Mouse (Mus musculus): Measurements from ENCODE around the gene Prtg.

Prtg gene

DNA sequence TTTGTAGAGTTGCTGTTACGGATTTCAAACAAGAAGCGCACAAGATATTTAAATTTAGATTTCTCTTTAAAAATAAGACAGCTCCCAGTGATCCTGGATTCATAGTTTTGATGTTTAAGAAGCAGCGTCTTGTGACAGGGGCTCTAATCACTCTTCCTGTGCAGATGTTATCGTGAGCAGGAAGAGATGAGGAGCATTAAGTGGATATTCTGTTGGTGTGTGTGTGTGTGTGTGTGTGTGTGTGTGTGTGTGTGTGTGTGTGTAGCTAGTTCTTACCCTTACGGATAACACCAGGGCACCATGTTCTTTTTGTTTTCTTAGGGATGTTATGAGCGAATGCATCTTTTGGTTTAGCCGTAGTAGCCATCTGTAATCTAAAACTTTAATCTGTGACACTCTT, 5.4 kb downstream of the Prtg start:
- DNase-seq: no peak

DNA sequence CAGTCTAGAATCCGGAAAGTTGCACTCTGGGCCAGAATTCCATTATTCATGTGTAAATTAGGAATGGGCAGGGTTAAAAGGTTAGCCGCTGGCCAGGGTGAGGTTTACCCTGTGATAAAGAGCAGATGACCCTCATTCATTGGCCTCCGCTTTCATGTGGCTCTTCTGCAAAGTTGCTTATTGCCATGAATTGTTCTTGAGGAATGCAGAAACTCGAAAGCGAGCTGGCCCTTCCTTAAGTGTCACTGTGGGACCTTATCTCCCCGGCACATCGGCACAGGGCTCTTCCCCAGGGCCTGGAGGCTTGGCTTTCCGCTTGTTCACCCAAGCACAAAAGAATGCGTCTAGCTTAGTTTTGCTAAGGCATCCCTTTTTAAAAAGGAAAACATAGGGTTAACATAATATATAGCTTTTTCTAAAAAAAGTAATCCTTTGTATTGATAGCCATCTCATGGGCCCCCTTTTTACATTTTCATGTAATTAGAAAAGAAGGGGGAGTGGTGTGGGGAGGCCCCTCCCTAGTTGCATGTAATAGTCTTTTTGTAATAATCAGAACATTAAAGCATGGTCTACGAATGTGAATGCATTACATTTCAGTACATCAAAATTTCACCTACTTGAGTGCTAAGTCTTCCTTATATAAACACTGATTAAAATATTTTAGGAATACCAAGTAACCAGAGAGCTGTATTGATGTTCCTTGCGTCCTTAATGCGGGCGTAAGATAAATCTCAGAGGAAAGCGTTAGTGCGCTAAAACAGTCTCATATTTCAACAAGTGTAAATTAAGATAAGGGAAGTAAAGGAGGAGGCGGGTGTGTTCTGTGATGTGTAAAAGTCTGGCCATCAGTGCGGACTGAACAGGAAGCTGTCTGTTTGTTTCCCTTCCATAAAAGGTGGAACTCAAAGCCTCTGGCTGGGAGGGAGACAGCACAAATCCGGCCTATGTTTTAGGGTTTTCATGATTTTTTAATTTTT, 6.2 kb downstream of the Prtg start:
- DNase-seq: no peak

DNA sequence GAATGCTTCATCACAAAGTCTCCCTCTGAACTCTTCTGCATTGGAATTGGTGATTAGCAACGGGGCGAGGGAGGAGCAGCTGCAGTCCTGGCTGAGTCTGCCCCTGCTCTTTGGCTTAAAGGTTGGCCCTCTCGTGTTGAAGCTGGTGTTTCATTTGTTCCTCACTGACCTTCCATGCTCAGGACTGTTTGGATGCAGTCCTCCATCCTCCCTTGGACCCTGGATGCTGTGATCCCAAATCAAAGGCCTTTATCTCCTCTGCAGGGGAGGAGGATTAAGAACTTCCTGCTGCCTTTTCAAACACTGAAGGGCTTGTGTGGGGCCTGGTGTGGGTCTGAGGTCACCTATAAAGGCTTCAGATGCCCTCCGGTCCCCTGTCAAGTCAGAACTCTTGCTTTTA, 18.8 kb downstream of the Prtg start:
- no peak for DNase-seq

DNA sequence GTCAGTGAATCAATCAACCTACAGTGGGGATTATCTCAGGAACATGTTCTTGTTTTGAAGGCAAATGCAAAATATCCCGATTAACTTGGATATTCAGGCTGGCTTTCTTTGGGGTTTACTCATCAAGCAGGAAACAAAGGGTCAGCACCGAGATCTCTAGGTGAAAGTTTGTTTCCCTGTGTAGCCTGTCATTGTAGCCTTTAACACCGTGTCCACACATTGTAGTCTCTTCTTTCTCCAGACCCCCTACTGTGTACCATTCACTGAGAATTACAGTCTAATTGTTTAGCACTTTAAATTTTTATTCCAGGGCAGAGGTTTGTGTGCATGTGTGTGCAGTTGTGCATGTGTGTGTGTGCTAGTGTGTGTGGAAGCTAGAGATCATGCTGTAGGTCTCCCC, 19.3 kb downstream of the Prtg start:
- DNase-seq: no peak

DNA sequence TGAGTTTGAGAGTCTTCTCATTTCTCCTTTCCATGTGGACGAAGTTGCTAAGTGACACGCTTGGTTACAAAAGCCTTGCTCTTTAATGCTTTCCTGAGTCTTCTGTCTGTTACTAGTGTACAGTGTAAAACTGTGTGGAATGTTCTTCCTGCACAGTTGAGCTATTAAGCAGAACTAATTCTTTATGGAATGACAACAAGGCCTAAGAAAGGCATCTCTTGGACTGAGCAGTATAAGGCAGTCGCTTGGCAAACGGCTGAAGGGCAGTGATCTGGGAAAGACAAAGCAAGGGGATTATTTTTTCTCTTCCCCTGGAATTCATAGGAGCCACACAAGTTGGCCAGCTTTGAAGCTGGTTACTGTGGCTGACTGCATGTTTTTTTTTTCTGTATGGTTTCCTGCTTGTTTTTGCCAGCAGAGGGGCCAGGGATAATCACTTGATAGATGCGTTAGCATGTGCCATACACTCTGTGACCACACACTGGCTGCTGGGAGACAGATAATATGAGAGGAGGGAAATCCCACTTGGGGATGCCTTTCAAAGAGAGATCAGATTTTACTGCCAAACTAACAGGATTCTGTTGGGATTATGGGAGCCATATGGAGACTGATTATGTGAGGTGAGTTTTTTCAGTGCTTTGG, 22.1 kb downstream of the Prtg start:
- DNase-seq: no peak

DNA sequence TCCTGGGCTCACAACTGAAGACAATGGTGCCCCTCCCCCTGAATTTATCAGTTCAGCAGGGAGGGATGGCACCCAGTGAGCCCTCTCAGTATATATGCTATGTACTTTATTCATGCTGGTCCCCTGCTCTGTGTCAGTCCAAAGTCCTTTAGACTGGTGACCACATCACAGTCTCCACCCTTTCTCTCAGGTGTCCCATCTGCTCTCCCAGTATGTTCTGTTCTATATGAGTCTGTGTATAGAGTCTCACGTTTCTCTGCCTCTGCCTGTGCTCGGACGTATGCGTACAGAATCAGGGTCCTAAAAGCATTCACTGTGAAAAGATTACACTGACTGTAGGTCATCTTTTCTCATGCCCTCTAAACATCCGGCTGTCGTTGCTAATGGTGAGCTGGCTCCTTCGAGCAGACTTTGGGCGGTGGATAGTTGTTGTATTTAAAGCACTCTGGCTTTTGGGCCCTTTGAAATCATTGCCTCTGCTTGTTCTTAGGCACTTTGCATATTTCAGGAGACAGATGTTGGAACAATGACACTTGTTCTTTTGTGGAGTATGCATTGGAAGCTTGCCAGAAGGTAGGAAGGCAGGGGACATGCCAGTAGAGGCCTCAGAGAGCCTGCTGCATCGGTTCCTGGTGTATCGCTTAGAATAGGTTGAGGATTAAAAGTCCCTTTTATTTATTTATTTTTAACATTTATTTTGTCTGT, 27.5 kb downstream of the Prtg start:
- DNase-seq: no peak

DNA sequence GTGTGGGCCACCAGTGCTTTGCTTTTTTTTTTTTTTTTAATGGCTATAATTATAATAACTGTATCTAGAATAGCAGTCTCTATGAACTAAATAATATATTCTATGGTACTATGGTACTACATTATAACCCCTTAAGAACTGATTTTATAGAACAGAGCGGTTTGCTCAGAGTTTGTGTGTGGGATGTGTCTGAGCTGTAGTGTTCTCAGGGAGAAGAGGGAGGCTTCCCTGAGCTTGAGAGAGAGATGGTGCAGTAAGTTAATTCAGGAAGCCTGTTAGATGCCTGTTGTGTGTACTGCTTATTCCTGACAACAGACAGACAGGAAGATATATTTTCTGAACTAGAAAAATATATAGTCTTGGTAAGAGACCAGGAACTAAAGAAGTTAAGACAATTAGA, 28.3 kb downstream of the Prtg start:
- no peak for DNase-seq

DNA sequence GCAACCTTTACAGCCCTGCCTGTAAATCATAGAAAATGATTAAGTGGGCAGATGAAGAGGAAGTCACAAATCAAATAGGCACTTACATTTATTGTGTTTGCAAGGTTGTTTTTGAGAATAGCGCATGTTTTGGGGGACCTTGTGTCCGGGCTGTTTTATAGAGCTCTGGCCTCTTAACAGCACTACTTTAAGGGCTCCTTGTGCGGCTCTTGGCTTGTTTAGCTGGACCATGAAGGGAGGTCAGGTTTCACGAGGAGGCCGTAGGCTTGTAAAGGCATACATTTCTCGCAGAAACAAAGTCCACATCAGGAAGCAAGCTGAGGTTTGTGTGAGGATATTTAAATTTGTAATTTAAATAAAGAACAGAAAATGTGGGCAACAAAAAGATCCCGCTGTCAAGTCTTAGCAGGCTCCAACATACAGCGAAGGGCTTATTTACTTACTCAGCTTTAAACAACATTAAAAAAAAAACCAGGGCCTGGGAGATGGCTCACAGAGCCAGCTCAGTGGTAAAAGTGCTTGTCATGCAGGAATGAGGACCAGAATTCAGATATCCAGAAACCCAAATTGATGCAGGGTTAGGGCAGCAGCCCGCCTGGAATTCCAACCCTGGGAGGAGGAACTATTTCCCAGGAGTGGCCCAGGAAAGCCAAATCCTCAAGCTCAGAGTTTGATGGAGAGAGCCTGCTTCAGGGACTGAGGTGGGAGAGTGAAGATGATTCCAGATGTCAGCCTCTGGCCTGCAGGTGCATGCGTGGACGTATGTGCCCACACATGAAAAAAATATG, 30.2 kb downstream of the Prtg start:
- DNase-seq: no peak

DNA sequence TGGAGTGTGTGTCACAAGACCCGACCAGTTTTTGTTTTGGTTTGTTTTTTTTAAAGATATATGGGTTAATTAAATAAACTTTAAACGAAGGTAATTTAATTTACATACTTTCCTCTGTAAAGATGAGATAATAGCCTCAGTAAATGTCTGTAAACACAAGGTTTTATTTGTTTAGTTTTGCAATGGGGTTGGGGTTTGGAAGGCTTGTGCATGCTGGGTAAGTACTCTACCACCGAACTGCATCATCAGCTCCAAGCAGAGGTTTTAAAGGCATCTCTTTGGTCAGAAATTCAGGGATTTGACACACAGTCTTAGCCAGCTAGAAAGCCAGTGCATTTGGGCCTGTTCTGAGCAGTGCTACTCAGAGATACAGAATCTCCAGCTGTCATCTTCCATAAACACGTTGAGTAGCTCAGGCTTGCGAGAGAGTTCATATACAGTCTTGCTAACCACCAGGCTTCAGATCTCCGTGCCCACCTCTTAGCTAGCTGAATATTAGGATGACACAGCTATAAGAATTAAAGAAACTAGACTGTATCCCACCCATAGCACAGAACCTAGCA, 31.0 kb downstream of the Prtg start:
- DNase-seq: no peak

DNA sequence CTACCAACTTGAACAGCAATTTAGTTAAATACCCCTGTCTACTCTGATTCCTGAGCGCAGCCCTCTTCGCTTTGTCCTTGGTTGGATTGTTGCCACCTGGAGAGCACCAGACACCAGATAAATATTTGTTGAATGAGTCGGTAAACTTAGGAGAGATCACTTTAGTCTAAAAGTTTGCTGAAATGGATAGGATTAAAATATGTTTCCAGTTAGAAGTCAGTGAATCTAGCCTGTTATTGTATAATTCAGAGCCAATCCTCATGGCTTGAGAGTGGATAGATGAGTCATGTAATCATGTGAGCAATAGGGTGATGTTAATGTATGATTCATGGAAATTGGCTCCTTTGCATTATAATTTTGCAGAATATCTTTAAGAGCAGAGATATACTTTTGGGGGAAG, 31.6 kb downstream of the Prtg start:
- DNase-seq: no peak

DNA sequence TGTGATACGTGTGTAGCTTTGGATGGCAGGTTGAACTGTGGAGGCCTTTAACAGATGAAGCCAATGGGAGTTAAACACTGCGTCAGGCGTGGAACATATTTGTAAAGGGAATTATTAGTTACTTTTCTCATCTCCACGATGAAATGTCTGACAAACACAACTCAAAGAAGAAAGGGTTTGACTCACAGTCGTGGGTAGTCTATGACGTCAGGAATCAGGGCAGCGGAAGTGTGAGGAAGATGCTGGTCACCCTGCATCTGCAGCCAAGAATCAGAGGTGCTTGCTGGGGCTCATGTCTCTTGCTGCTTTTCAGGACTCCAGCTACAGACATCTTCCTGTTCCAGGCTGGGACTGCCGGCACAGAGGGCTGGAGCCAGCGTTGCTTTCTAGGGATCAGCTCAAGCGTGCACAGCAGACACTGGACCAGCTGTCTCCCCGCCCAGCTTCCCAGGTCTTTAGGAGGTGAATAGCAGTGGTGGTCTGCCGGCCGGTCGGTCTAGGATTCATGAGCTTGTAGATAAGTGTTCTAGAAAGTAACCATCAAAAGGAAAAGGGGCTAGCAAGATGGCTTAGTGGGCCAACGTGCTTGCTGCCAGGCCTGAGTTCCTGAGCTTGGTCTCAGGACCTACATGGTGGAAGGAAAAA, 32.8 kb downstream of the Prtg start:
- DNase-seq: no peak

DNA sequence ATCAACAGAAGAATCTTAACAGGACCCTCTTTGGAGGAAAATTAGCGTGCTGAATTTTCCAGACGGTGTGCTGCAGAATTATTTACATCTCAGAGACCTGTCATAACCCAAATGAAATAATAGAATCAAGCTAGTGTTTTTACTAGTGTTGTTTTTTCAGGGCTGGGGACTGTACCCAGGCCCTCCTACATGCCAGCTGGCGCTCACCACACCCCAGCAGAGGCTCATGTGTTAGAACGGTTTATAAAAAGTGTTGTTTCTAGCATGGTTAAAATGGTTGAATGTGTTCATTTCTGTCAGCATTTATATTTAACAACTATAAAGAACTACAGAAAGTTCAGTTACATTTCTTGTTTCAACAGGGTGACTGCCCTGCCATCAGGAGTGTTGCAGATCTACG, 37.8 kb downstream of the Prtg start:
- DNase-seq: no peak

DNA sequence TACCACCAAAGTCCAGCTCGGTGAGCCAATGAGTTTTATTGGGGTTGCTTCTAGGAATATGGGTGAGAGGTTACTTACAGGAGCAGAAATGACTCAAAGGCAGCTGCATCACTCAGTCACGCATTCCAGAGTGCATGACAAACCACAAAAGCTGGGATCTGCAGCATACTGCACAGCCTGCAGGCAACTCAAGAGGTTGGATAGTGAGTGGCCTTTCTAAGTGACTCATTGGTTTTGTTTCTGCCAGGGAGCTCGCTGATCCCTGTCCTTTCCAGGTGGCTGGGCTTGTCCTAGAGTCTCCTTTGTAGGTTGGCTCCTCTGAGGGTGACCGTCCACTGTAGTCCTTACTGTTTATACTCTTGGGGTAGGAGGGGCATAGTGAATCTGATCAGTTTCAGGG, 39.5 kb downstream of the Prtg start:
- DNase-seq: no peak

DNA sequence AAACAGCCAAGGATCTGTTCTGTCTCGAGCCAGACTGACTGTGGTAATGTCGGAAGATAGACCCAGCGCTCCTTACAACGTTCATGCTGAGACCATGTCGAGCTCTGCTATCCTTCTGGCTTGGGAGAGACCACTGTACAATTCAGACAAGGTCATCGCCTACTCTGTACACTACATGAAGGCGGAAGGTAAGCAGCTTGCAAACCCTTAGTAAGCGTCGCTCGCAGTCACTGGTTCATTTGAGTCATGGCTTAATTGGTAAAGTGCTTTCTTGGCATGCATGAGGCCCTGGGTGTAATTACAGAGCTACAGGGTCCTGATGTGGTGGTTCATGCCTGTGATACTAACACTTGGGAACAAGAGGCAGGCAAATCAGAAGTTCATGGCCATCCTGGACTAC, 44.9 kb downstream of the Prtg start:
- no peak for DNase-seq

DNA sequence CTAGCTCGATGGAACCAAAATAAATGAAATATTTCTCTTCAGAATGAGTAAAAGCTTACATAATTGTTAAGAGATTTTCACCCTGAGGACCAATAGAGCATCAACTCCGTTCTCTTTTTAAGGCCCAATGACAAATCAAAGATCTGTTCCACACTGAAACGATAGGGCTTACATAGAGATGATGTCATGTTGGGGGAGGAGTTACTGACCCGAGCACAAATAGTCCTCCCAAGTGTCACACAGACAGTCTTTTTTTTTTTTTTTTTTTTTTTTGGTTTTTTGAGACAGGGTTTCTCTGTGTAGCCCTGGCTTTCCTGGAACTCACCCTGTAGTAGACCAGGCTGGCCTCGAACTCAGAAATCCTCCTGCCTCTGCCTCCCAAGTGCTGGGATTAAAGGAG, 45.3 kb downstream of the Prtg start:
- no peak for DNase-seq

DNA sequence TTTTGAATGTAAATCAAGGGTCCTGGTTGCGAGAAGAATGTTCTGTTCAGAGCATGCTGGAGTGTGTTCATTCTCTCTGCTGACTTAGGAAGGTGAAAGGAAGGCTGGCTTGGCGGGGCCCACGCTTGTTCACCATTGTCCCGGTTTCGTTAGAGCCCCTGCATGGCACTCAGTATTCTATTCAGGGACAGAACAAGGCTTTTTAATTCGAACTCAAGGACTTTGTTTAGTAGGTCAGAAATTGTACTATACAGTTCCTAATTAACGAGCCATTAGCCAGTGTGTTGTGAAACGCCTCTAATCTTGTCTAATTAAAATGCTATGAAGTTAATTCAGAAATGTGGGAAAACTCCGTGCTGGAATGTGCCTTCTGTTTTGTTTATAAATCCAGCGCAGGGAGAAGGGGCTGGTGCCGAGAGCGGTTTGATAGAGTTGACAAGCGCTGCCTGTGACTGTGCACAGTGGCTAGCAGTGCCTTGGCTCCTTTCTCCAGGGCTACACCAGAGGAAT, 47.1 kb downstream of the Prtg start:
- no peak for DNase-seq

DNA sequence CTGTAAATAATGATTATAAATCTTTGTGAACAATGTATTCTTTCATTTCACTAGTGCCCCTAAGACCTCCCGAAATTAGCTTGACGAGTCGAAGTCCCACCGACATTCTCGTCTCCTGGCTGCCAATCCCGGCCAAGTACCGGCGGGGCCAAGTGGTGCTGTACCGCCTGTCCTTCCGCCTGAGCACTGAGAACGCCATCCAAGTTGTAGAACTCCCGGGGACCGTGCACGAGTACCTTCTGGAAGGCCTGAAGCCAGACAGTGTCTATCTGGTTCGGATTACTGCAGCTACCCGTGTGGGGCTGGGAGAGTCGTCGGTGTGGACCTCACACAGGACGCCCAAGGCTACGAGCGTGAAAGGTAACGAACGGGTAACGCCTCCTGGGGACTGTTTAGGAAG, 50.0 kb downstream of the Prtg start:
- DNase-seq: no peak

DNA sequence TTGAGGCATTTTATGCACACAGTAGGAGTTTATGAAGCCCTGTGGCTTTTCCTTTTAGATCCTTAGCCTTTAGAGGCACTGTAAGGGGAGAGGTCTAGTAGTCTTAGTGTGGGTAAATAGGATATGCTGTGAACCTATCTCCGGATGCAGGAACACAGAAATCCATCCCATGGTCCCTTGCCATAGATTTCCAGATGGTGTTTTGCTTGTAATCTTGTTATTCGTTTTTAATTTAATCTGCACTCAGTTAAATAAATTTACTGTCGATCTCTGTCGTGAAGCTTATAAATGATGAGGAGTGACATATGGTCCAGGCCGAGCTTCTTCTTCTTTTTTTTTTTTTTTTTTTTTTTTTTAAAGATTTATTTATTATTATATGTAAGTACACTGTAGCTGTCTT, 54.1 kb downstream of the Prtg start:
- DNase-seq: no peak

DNA sequence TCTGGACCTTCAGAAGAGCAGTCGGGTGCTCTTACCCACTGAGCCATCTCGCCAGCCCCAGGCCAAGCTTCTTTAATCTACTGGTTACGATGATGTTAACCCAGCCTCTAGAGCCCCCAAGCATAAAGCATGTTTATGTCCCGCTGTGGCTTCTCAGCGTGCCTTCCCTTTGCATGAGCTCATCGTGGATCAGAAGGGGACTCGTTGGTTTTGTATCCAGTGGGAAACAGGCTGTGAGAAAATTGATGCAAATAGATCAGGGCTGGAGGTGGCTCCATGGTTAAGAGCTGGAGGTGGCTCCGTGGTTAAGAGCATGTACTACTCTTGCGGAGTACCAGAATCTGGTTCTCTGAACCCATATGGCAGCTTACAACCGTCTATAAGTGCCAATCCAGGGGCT, 54.6 kb downstream of the Prtg start:
- DNase-seq: no peak

DNA sequence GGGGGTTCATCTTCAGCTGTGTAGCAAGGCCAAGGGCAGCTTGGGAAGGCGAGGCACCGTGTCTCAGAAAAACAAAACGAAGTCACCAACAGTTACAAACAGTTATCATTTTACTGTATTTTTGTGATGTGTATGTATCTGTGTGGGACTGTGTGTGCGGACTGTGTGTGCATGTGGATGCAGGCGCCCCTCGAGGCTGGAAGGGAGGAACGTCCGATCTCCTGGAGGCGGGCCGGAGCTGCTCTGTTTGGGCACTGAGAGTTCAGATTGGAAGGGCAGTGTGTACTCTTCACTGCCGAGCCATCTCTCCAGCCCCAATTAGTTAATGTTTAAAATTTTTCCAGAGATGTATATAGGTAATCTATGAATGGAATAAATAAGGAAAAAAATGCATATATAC, 55.5 kb downstream of the Prtg start:
- no peak for DNase-seq

DNA sequence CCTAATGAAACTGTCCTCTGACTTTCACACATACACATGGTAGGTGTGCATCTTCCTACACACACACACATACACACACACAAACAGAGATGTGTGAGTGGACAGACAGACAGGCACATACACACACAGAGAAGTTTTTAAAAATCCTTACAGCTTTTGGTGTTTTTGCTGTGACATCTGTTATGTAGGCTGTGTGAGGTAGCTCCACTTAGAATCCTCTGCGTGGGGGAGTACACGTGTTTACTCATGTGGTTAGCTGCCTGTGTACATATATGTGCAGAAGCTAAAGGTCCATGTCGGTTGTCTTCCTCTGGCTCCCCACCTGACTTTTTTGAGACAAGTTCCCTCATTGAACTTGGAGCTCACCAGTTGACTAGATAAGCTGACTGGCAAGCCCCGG, 56.3 kb downstream of the Prtg start:
- DNase-seq: no peak

DNA sequence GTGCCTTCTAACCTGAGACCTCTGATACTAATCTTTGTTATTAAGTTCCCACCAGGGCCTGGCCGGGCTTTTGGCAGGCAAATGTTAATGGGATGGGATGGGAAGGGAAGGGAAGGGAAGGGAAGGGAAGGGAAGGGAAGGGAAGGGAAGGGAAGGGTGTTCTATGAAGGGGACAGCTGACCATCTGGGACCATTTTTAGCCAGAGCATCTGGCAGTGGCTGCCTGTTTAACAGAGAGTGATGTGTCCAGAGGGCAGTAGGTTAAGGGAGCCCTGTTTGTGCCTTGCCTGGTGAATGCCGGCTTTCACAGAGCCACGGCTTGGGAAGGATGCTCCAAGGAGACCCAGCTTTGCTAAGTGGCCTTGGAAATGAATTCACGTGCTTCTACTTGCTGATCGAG, 57.1 kb downstream of the Prtg start:
- DNase-seq: no peak
